Mouse (Mus musculus) limb, embryonic 11.5 days (tissue): ENCODE measurements at regions not wholly inside any gene's neighbourhood (a gene's known extent, or its start where the extent isn't known, plus 50 kb on each side); places are given as distances from the start of the nearest gene placed in this dataset.

Experiments
- ATAC-seq: fragments of 200-750 bp; cut with Nextera tagmentation; 2 replicates; pipeline ENCODE4 v1.8.0; 2017; ENCODE audit warnings: low read depth; ENCODE audit not compliant: insufficient number of reproducible peaks, low FRiP score, low TSS enrichment
- DNase-seq: peaks from one replicate; pipeline ENCODE4 v3.0.0-alpha.2; 2015; ENCODE audit warnings: low spot score
- H3K27ac ChIP-seq: fragments of 300-500 bp; sonication (generic); replicated peaks from 2 replicates; pipeline ENCODE4 v1.5.1; 2014; ENCODE audit warnings: low read depth, mild to moderate bottlenecking, low read length
- H3K27me3 ChIP-seq: fragments of 300-500 bp; sonication (generic); 2 replicates; pipeline ENCODE4 v1.6.1; 2014; ENCODE audit warnings: mild to moderate bottlenecking, low read length, mixed read lengths; ENCODE audit not compliant: control insufficient read depth, insufficient read depth
- H3K36me3 ChIP-seq: fragments of 300-500 bp; sonication (generic); 2 replicates; pipeline ENCODE4 v1.6.1; 2014; ENCODE audit warnings: mild to moderate bottlenecking, low read length, moderate library complexity, mixed read lengths; ENCODE audit not compliant: control insufficient read depth, insufficient read depth
- H3K4me1 ChIP-seq: fragments of 300-500 bp; sonication (generic); 2 replicates; pipeline ENCODE4 v1.6.1; 2014; ENCODE audit warnings: low read length, mixed read lengths; ENCODE audit not compliant: control insufficient read depth, insufficient read depth
- H3K4me2 ChIP-seq: fragments of 300-500 bp; sonication (generic); 2 replicates; pipeline ENCODE4 v1.6.1; 2014; ENCODE audit warnings: low read depth, mild to moderate bottlenecking, moderate library complexity; ENCODE audit not compliant: severe bottlenecking
- H3K4me3 ChIP-seq: fragments of 300-500 bp; sonication (generic); 2 replicates; pipeline ENCODE4 v1.5.1; 2014; ENCODE audit warnings: low read depth, low read length
- H3K9ac ChIP-seq: fragments of 300-500 bp; sonication (generic); 2 replicates; pipeline ENCODE4 v1.6.1; 2014; ENCODE audit warnings: mild to moderate bottlenecking, low read length
- H3K9me3 ChIP-seq: fragments of 300-500 bp; sonication (generic); 2 replicates; pipeline ENCODE4 v1.6.1; 2016; ENCODE audit warnings: low read length; ENCODE audit not compliant: control insufficient read depth
- WGBS: fragments of 180-500 bp; shearing (Covaris S2); extraction: QIAGEN DNeasy Blood & Tissue Kit; methylation state at CpG from one replicate; pipeline ENCODE4 v1.1.7; 2014; 5-methylcytosine and 5-hydroxymethylcytosine counted together

GRCm38 (mm10) chr9:68122266-68122665 lies 282.1 kb downstream of the Vps13c start:
- H3K4me3 ChIP-seq, result no peak overlapping the region
- DNase-seq, result peak; percentile 52
- WGBS, result 40% methylated on average over 3 of the region's 3 CpGs

GRCm38 (mm10) chr9:68131263-68131662 lies 291.1 kb downstream of the Vps13c start:
- Histone ChIP-seq H3K9ac (no peak overlapping the region), H3K27me3 (no peaks in the 10 kb centered on the region), H3K27ac (no peak overlapping the region), H3K4me3 (no peak overlapping the region), H3K4me1 (no peaks in the 10 kb centered on the region), H3K36me3 (no peaks in the 10 kb centered on the region), H3K9me3 (no peaks in the 10 kb centered on the region), H3K4me2 (no peak overlapping the region)
- no peak for DNase-seq
- ATAC-seq, result no peak

More at GRCm38 (mm10) chr9:68122266-68122665, 282.1 kb downstream of the Vps13c start:
- no peaks in the 10 kb centered on the region for H3K4me1 ChIP-seq
- H3K9me3 ChIP-seq, result no peaks in the 10 kb centered on the region
- H3K4me2 ChIP-seq, result no peak overlapping the region
- H3K9ac ChIP-seq, result no peak overlapping the region
- H3K36me3 ChIP-seq, result no peaks in the 10 kb centered on the region
- H3K27ac ChIP-seq, result no peak overlapping the region
- no peaks in the 10 kb centered on the region for H3K27me3 ChIP-seq
- no peak for ATAC-seq

GRCm38 (mm10) chr9:68135446-68136050 lies 295.4 kb downstream of the Vps13c start:
- WGBS, result 73% methylated on average over 2 of the region's 2 CpGs
- Histone ChIP-seq H3K4me2 (no peak overlapping the region), H3K9ac (no peak overlapping the region), H3K4me1 (no peaks in the 10 kb centered on the region), H3K4me3 (no peak overlapping the region), H3K27me3 (no peaks in the 10 kb centered on the region), H3K36me3 (no peaks in the 10 kb centered on the region), H3K9me3 (no peaks in the 10 kb centered on the region), H3K27ac (no peak overlapping the region)
- ATAC-seq (no peak), DNase-seq (no peak)

GRCm38 (mm10) chr9:68162813-68163570 lies 322.8 kb downstream of the Vps13c start:
- H3K9ac ChIP-seq, result no peak overlapping the region
- no peaks in the 10 kb centered on the region for H3K9me3 ChIP-seq
- H3K4me1 ChIP-seq, result peaks cover 6% of the 10 kb centered on the region
- H3K27me3 ChIP-seq, result no peaks in the 10 kb centered on the region
- no peaks in the 10 kb centered on the region for H3K36me3 ChIP-seq
- no peak for DNase-seq
- H3K4me3 ChIP-seq, result no peak overlapping the region
- WGBS, result 84% methylated on average over 10 of the region's 10 CpGs
- ATAC-seq, result no peak
- H3K27ac ChIP-seq, result no peak overlapping the region
- no peak overlapping the region for H3K4me2 ChIP-seq

GRCm38 (mm10) chr9:68166556-68166955 lies 326.4 kb downstream of the Vps13c start:
- Histone ChIP-seq H3K27me3 (no peaks in the 10 kb centered on the region), H3K4me1 (peaks cover 6% of the 10 kb centered on the region), H3K9me3 (no peaks in the 10 kb centered on the region), H3K4me2 (no peak overlapping the region), H3K27ac (no peak overlapping the region), H3K4me3 (no peak overlapping the region), H3K9ac (no peak overlapping the region), H3K36me3 (no peaks in the 10 kb centered on the region)
- ATAC-seq (no peak), DNase-seq (no peak)
- 17% methylated on average over 4 of the region's 4 CpGs for WGBS

- H3K4me3 ChIP-seq, result no peak overlapping the region
- H3K27me3 ChIP-seq, result no peaks in the 10 kb centered on the region
- H3K4me2 ChIP-seq, result no peak overlapping the region
- H3K27ac ChIP-seq, result no peak overlapping the region
- no peaks in the 10 kb centered on the region for H3K36me3 ChIP-seq
- H3K4me1 ChIP-seq, result no peaks in the 10 kb centered on the region
- no peak for ATAC-seq
- no peak for DNase-seq
- H3K9me3 ChIP-seq, result no peaks in the 10 kb centered on the region
- no peak overlapping the region for H3K9ac ChIP-seq
Observed at GRCm38 (mm10) chr9:68188921-68189320, 348.7 kb downstream of the Vps13c start.

- Histone ChIP-seq H3K27ac (no peak overlapping the region), H3K27me3 (no peaks in the 10 kb centered on the region), H3K36me3 (no peaks in the 10 kb centered on the region), H3K9ac (no peak overlapping the region), H3K4me3 (no peak overlapping the region), H3K4me2 (no peak overlapping the region), H3K4me1 (no peaks in the 10 kb centered on the region), H3K9me3 (no peaks in the 10 kb centered on the region)
- no peak for ATAC-seq
- 88% methylated on average over 4 of the region's 4 CpGs for WGBS
- no peak for DNase-seq
Observed at GRCm38 (mm10) chr9:68199831-68200230, 359.6 kb downstream of the Vps13c start.

- DNase-seq, result no peak
Observed at GRCm38 (mm10) chr9:68201031-68201430, 360.8 kb downstream of the Vps13c start.

More at GRCm38 (mm10) chr9:68201031-68201430, 360.8 kb downstream of the Vps13c start:
- Histone ChIP-seq H3K27me3 (no peaks in the 10 kb centered on the region), H3K27ac (no peak overlapping the region), H3K4me2 (no peak overlapping the region), H3K4me3 (no peak overlapping the region), H3K9ac (no peak overlapping the region), H3K36me3 (no peaks in the 10 kb centered on the region), H3K4me1 (no peaks in the 10 kb centered on the region), H3K9me3 (no peaks in the 10 kb centered on the region)
- ATAC-seq, result no peak
- WGBS, result 52% methylated on average over 5 of the region's 5 CpGs
